Mouse (Mus musculus): ENCODE data around the gene Rdh16f2. TPM values are rescaled to one million over a fixed set of nuclear protein-coding genes. Genes with fewer than 3 reads are reported as not detected.
"Not testable (repeated sequence)": the region's sequence is repeated elsewhere in the genome, so short reads cannot be mapped to it uniquely, and the experiment has no call there.

Rdh16f2 gene
- polyA plus RNA-seq, 1 experiment from 2014 or later = not detected

- not testable (repeated sequence) for H3K9me3 ChIP-seq (replicated peaks); H3K4me1 ChIP-seq; H3K36me3 ChIP-seq; H3K9ac ChIP-seq; H3K4me3 ChIP-seq (replicated peaks); ATAC-seq (ENCODE audit: insufficient number of reproducible peaks, low FRiP score, low TSS enrichment, low read depth); H3K27ac ChIP-seq (replicated peaks); H3K27me3 ChIP-seq; H3K4me2 ChIP-seq (replicated peaks)
- WGBS = 66% methylated on average over 5 of the region's 5 CpGs
Measured at GRCm38 (mm10) chr10:127893163-127894022, 27.1 kb downstream of the Rdh16f2 start.

- no peaks in the 10 kb centered on the region for H3K4me1 ChIP-seq
- ATAC-seq (ENCODE audit: insufficient number of reproducible peaks, low FRiP score, low TSS enrichment, low read depth) = peak; percentile 57; the same call in 1 of the 2 replicates
- 58% methylated on average over 5 of the region's 5 CpGs for WGBS
- no peaks in the 10 kb centered on the region for H3K9me3 ChIP-seq (replicated peaks)
- no peaks in the 10 kb centered on the region for H3K36me3 ChIP-seq
- H3K27me3 ChIP-seq = no peaks in the 10 kb centered on the region
- no peak overlapping the region for H3K27ac ChIP-seq (replicated peaks)
- H3K9ac ChIP-seq = no peak overlapping the region
- no peak overlapping the region for H3K4me3 ChIP-seq (replicated peaks)
- H3K4me2 ChIP-seq (replicated peaks) = no peak overlapping the region
Measured at GRCm38 (mm10) chr10:127896705-127897104, 30.4 kb downstream of the Rdh16f2 start.

DNA sequence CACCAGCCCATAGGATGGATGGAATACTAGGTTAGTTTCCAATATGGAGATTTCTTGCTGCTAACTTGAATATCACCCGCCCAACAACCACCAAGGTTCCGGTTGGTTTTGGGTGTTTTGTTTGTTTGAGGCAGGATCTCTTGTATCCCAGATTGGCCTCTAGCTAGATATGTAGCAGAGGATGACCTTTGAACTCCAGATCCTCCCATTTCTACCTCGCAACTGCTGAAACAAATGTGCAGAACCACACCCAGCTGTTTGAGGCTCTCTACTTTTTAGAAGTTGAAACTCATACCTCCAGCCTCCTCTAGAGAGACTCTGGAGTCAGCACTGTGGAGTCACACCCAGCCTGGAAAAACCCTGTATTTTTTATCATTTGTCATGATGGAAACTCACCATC lies 31.2 kb downstream of the Rdh16f2 start:
- ATAC-seq (ENCODE audit: insufficient number of reproducible peaks, low FRiP score, low TSS enrichment, low read depth) = no peak
- H3K27ac ChIP-seq (replicated peaks) = no peak overlapping the region
- no peaks in the 10 kb centered on the region for H3K27me3 ChIP-seq
- no peaks in the 10 kb centered on the region for H3K9me3 ChIP-seq (replicated peaks)
- H3K4me2 ChIP-seq (replicated peaks) = no peak overlapping the region
- WGBS = 70% methylated on average over 3 of the region's 3 CpGs
- H3K4me3 ChIP-seq (replicated peaks) = no peak overlapping the region
- H3K4me1 ChIP-seq = no peaks in the 10 kb centered on the region
- H3K36me3 ChIP-seq = no peaks in the 10 kb centered on the region
- H3K9ac ChIP-seq = no peak overlapping the region

DNA sequence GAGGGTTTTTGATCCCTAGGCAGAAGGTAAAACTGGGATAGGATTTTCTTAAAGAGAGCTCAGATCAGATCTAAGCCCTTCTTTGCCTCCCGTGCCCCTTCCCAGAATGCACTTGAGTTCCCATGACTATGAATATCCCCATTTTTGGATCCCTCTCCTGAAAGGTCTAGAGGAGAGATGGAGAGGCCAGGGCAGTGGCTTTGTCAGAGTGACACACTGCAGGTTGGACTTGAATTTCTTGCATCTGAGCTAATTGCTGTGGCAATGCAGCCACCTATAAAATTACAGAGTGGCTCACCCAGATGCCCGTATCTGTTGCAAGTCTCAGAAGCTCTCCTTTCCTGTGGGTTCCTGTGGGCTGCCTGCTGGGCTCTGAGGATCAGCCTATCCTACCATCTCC lies 31.9 kb downstream of the Rdh16f2 start, which contains the start of gene Sdr9c7:
Gene Sdr9c7 (plus strand): TSS at position 301 of the 400 bp plus-strand sequence.
- H3K9ac ChIP-seq = no peak within 1 kb of the TSS
- no peak within 1 kb of the TSS for H3K27ac ChIP-seq (replicated peaks)
- ATAC-seq (ENCODE audit: insufficient number of reproducible peaks, low FRiP score, low TSS enrichment, low read depth) = no peak
- no peak within 1 kb of the TSS for H3K4me3 ChIP-seq (replicated peaks)
- H3K4me1 ChIP-seq = no peaks in the 10 kb centered on the region
- no peak within 1 kb of the TSS for H3K4me2 ChIP-seq (replicated peaks)
- WGBS = 72% methylated on average over 2 of the region's 2 CpGs
- no peaks in the 10 kb centered on the region for H3K36me3 ChIP-seq
- no peaks in the 10 kb centered on the region for H3K27me3 ChIP-seq
- no peaks in the 10 kb centered on the region for H3K9me3 ChIP-seq (replicated peaks)

DNA sequence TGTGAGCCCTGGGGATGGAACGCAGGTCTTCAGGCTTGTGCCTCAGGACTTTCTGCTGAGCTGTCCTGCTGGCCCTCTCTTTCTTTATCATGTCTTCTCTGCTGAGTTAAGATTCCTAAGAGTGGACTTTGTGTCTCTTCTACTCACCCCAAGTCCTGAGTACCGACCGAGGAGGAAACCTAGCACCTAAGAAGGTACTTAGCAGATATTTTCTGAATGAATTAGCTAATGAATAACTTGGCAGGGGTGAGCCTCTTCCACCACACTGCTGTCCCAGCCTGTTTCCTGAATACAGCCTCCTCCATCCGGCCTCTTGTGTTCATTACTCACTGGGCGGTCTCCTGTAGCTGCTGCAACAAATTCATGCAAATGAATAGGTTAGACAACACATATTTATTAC lies 33.5 kb downstream of the Rdh16f2 start:
- H3K36me3 ChIP-seq = no peaks in the 10 kb centered on the region
- no peaks in the 10 kb centered on the region; the same call in 1 of the 2 replicates for H3K4me1 ChIP-seq
- no peak overlapping the region for H3K9ac ChIP-seq
- no peaks in the 10 kb centered on the region for H3K27me3 ChIP-seq
- no peak overlapping the region for H3K4me3 ChIP-seq (replicated peaks)
- no peaks in the 10 kb centered on the region for H3K9me3 ChIP-seq (replicated peaks)
- 74% methylated on average over 5 of the region's 5 CpGs for WGBS
- ATAC-seq (ENCODE audit: insufficient number of reproducible peaks, low FRiP score, low TSS enrichment, low read depth) = no peak
- H3K4me2 ChIP-seq (replicated peaks) = no peak overlapping the region
- H3K27ac ChIP-seq (replicated peaks) = no peak overlapping the region

GRCm38 (mm10) chr10:127901751-127902150 lies 35.5 kb downstream of the Rdh16f2 start:
- ATAC-seq (ENCODE audit: insufficient number of reproducible peaks, low FRiP score, low TSS enrichment, low read depth) = no peak
- H3K36me3 ChIP-seq = no peaks in the 10 kb centered on the region
- no peak overlapping the region for H3K27ac ChIP-seq (replicated peaks)
- no peaks in the 10 kb centered on the region for H3K9me3 ChIP-seq (replicated peaks)
- H3K4me2 ChIP-seq (replicated peaks) = no peak overlapping the region
- H3K9ac ChIP-seq = no peak overlapping the region
- 77% methylated on average over 4 of the region's 4 CpGs for WGBS
- no peaks in the 10 kb centered on the region for H3K27me3 ChIP-seq
- H3K4me3 ChIP-seq (replicated peaks) = no peak overlapping the region
- peaks cover 3% of the 10 kb centered on the region; the same call in 1 of the 2 replicates for H3K4me1 ChIP-seq

DNA sequence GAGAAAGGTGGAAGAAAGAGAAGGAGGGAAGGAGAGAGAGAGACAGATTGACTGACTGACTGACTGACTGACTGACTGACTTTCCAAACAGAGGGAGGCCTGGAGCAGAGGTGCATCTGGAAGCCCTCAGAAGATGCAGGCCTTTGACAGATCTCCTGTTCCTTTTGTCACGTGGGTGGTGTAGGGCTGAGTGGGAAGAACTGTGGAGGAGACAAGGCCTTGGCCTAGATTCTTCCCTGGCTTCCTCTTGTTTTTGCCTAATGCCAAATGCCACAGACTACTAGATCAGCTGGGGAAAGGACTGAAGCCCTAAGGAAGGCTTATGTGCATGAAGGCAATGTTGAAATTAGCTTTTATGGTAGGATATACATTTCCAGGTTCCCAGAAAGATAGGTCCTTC lies 36.8 kb downstream of the Rdh16f2 start:
- Histone ChIP-seq H3K36me3 (no peaks in the 10 kb centered on the region), H3K4me2 (replicated peaks) (no peak overlapping the region), H3K9ac (no peak overlapping the region), H3K27me3 (no peaks in the 10 kb centered on the region), H3K27ac (replicated peaks) (no peak overlapping the region), H3K4me1 (peaks cover 3% of the 10 kb centered on the region; the same call in 1 of the 2 replicates), H3K4me3 (replicated peaks) (no peak overlapping the region), H3K9me3 (replicated peaks) (no peaks in the 10 kb centered on the region)
- no peak for ATAC-seq (ENCODE audit: insufficient number of reproducible peaks, low FRiP score, low TSS enrichment, low read depth)
- 80% methylated on average over 1 of the region's 1 CpGs for WGBS

- Histone ChIP-seq H3K27me3 (no peaks in the 10 kb centered on the region), H3K9ac (no peak overlapping the region), H3K36me3 (no peaks in the 10 kb centered on the region), H3K4me1 (peaks cover 3% of the 10 kb centered on the region; the same call in 1 of the 2 replicates), H3K4me3 (replicated peaks) (no peak overlapping the region), H3K27ac (replicated peaks) (peak overlapping the region; percentile 58), H3K4me2 (replicated peaks) (0 out of 2 replicates have a peak overlapping the region, but pooled peaks have one; percentile 15), H3K9me3 (replicated peaks) (no peaks in the 10 kb centered on the region)
- ATAC-seq (ENCODE audit: insufficient number of reproducible peaks, low FRiP score, low TSS enrichment, low read depth) = peak; percentile 72; the same call in 1 of the 2 replicates
- 45% methylated on average over 7 of the region's 7 CpGs for WGBS
Measured at GRCm38 (mm10) chr10:127904718-127905446, 38.6 kb downstream of the Rdh16f2 start.

GRCm38 (mm10) chr10:127906138-127906537 lies 39.9 kb downstream of the Rdh16f2 start:
- Histone ChIP-seq H3K9ac (no peak overlapping the region), H3K27ac (replicated peaks) (no peak overlapping the region), H3K4me2 (replicated peaks) (no peak overlapping the region), H3K36me3 (no peaks in the 10 kb centered on the region), H3K4me1 (peaks cover 3% of the 10 kb centered on the region; the same call in 1 of the 2 replicates), H3K4me3 (replicated peaks) (no peak overlapping the region), H3K9me3 (replicated peaks) (no peaks in the 10 kb centered on the region), H3K27me3 (no peaks in the 10 kb centered on the region)
- no peak for ATAC-seq (ENCODE audit: insufficient number of reproducible peaks, low FRiP score, low TSS enrichment, low read depth)
- WGBS = 81% methylated on average over 2 of the region's 2 CpGs

DNA sequence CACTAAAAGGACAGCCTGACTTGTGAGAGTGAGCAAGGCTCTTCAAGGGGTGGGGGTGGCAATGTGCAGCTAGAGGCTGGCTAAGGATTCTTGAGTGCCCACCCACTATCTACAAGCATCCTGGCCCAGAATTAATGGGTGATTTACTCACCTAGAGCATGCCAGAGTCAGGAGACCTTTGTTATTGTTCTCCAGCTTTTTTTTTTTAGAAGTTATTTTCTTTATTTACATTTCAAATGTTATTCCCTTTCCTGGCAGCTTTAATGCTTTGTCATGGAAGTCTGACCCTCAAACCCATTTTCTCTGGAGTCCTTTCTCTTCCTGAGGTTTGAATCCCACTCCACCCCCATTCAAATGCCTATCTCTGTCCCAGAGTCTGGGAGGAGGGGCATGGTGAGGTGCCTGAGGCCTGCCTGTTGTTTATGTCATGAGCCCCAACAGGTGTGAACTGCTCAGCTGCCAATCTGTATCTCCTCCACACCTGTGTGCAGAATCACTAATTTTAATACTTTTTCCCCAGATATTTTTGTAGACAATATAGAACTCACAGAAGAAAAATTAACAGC lies 41.2 kb downstream of the Rdh16f2 start:
- Histone ChIP-seq H3K36me3 (no peaks in the 10 kb centered on the region), H3K4me3 (replicated peaks) (no peak overlapping the region), H3K9me3 (replicated peaks) (no peaks in the 10 kb centered on the region), H3K4me1 (peaks cover 3% of the 10 kb centered on the region; the same call in 1 of the 2 replicates), H3K4me2 (replicated peaks) (no peak overlapping the region), H3K9ac (no peak overlapping the region), H3K27ac (replicated peaks) (no peak overlapping the region), H3K27me3 (no peaks in the 10 kb centered on the region)
- no peak for ATAC-seq (ENCODE audit: insufficient number of reproducible peaks, low FRiP score, low TSS enrichment, low read depth)

- H3K4me2 ChIP-seq (replicated peaks) = no peak overlapping the region
- ATAC-seq (ENCODE audit: insufficient number of reproducible peaks, low FRiP score, low TSS enrichment, low read depth) = no peak
- no peaks in the 10 kb centered on the region for H3K9me3 ChIP-seq (replicated peaks)
- H3K27ac ChIP-seq (replicated peaks) = no peak overlapping the region
- no peaks in the 10 kb centered on the region for H3K4me1 ChIP-seq
- 81% methylated on average over 1 of the region's 1 CpGs for WGBS
- H3K36me3 ChIP-seq = no peaks in the 10 kb centered on the region
- no peaks in the 10 kb centered on the region for H3K27me3 ChIP-seq
- H3K9ac ChIP-seq = no peak overlapping the region
- H3K4me3 ChIP-seq (replicated peaks) = no peak overlapping the region
Measured at GRCm38 (mm10) chr10:127915578-127915977, 49.3 kb downstream of the Rdh16f2 start.

All from embryonic facial prominence, embryonic 15.5 days (tissue).